Mouse (Mus musculus): ENCODE measurements around the gene Mrgpre.

Gene Mrgpre

DNA sequence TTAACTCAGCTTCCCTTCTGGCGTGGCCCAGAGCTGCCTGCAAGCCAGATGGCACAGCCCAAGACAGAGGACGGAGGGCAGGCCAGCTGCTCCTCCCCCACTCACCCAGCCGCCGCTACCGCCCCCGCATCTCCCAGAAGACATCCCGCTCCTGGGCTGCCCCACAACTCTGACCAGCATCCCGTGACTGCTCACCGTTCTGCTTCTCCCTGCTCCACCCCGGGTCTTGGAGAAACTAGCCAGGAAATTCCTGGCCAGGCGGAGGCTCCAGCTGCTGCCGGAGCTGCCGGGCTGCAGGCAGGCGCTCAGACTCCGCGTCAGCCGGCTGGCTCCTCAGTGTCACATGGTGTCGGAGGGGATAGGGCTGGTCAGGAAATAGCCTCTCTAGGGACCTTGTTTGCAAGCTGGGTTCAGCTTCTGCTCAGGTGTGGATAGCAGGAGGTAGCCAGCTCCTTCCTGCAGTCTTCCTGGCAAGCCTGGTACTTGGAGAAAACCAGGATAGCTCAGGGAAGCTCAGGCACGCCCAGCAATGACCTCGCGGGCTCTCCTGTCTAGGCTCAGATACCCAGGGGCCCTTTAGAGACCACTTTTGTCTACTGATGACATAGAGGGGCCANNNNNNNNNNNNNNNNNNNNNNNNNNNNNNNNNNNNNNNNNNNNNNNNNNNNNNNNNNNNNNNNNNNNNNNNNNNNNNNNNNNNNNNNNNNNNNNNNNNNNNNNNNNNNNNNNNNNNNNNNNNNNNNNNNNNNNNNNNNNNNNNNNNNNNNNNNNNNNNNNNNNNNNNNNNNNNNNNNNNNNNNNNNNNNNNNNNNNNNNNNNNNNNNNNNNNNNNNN is at the start of gene Mrgpre:
TSS of gene Mrgpre (minus strand) at position 505 of the 834 bp plus-strand sequence.
- ATAC-seq (ENCODE audit: insufficient number of reproducible peaks, low FRiP score, low TSS enrichment): peak; percentile 69; the same call in 1 of the 2 replicates

DNA sequence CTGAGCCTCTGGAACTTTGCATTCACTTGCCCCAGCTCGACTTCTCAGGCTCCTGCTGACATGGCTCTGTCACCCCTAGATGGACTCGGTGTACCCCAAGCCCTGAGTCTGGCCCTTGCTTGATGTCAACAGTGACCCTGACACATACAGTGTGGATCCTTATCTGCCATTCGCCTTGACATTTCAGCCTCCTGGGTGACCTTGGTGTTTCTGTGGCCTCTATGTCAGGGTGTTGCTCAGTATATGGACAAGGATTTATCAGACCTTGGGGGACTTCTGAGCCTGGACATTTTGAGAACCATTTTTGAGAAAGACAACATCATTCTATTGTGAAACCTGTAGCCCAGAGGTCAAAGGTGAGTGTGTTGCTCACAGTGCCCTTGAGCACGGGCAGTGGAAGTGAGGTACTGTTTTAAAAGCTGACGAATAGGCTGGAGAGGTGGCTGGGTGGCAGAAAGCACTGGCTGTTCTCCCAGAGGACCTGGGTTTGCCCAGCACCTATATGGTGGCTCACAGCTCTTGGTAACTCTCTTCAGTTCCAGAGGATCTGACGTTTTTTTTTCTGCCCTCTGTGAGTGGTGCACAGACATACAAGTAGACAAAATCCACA is 49.4 kb upstream of the Mrgpre start:
- no peak for ATAC-seq (ENCODE audit: insufficient number of reproducible peaks, low FRiP score, low TSS enrichment)

DNA sequence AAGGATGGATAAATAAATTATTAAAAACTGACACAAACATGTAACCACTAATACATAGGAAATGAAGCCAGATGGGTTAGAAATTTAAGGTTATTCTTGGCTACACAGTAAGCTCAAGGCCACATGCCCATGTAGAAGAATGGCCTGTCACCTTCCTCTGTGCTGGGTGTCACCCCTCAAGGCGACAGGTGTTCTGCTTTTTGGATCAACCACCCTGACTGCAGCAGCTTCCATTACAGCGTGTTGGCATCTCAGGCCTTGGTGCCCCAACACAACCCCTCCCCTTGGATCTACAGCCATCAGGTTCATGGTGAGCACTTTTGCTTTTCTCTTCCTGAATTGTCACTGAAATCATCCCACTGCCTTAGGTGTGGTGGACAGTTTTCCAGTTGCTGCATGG is 48.3 kb upstream of the Mrgpre start:
- ATAC-seq (ENCODE audit: insufficient number of reproducible peaks, low FRiP score, low TSS enrichment): no peak

DNA sequence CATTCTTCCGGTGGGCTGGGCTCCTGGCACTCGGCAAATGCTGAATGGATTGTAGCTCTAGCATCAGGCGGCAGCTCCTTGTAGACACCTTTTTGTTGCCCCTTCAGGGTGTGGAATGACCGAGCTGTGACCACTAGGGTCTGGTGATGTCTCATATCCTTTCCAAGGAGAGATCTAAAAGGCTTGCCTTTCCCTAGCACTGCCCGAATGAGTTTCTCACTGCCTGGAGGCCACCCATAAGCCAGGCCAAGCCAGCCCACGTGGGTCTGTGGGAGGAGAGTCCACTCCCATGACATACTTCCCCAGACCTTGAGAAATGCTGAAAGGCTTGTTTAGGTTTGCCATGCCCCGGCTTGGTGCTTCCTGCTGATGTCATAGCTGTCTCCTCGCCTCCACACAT is 47.9 kb upstream of the Mrgpre start:
- no peak for ATAC-seq (ENCODE audit: insufficient number of reproducible peaks, low FRiP score, low TSS enrichment)

DNA sequence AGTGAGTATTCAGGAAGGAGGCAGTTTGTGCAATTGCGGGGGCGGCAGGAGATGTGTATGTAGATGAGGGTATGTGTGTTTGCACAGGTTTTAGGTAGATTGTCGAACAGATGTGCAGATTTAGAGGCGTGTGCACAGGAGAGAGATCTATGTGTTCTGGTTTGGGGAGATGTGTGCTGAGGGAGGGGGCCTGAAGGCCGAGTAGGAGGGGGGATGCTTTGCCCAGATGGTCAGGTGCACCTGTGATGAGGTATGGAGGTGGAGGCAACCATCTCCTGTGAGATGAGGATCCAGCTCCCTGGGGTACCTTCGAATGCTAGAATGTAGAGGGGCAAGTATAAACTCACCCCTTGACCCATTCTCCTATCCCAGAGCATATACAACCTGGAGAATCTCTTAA is 46.1 kb upstream of the Mrgpre start:
- peak; percentile 3; the same call in 1 of the 2 replicates for ATAC-seq (ENCODE audit: insufficient number of reproducible peaks, low FRiP score, low TSS enrichment)

DNA sequence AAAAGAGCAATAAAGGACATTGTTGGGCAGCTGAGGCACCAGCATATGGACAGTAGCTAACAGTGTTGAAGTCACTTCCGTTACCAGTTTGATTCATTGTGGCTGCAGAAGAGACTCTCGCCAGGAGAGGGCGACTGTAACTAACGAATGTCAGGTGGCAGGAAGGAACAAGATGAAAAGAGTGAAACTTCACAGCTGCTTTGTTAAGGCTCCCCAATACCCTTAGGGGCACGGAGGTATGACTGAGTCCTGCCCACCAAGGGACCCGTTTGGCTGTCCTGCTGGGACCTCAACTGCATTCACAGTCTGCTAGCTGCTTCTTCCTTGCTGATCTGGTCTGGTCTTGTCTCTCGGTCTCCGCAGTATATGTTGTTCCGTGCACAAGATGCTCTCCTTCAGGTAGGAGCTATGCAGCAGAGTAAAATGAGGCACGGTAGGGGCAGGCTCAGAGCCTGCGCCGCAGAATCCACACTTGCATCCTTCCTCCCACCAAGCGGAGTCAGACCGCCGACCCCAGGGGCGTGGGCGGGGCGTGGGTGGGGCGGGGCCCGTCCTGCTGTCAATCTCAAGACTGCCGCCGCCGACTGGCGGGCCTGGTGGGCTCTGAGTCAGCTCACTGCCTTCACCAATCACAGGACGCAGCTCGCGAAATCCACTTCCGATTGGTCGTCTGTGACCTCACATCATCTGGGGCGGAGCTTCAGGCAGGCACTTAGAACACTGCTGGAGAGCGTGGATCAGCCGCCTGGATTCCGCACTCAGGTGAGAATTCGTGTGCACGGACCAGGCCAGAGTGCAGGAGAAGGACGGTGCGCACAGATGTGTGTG is 45.4 kb upstream of the Mrgpre start:
- peak; percentile 97 for ATAC-seq (ENCODE audit: insufficient number of reproducible peaks, low FRiP score, low TSS enrichment)

DNA sequence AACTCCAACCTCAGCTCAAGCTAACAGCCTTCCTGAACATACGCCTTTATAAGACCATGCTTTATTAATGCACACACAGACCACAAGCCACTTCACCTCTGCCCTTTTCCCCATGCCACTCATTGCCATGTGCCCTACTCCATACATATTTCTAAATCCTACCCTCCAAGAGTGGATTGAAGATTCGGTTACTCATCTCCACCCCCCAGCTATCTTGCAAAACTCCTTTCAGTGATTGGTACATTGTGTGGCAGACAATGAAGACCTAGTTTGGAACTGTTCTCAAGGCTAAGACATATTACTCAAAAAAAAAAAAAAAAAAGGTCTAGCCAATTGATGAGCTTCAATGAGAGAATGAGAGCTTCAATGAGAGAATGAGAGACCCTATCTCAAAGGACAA is 42.7 kb upstream of the Mrgpre start:
- no peak for ATAC-seq (ENCODE audit: insufficient number of reproducible peaks, low FRiP score, low TSS enrichment)

DNA sequence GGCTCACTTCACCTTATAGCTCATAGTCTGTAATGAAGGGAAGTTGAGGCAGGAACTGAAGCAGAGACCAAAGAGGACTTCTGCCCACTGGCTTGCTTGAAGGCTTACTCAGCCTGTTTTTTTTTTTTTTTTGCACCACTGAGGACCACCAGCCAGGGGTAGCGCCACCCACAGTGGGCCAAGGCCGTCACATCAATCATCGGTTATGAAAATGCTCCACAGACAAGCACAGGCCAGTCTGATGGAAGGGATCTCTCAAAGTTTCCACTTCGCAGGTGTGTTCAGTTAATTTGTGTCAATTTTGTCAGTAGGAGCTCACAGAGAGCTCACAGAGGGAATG is 38.9 kb upstream of the Mrgpre start:
- ATAC-seq (ENCODE audit: insufficient number of reproducible peaks, low FRiP score, low TSS enrichment): no peak

DNA sequence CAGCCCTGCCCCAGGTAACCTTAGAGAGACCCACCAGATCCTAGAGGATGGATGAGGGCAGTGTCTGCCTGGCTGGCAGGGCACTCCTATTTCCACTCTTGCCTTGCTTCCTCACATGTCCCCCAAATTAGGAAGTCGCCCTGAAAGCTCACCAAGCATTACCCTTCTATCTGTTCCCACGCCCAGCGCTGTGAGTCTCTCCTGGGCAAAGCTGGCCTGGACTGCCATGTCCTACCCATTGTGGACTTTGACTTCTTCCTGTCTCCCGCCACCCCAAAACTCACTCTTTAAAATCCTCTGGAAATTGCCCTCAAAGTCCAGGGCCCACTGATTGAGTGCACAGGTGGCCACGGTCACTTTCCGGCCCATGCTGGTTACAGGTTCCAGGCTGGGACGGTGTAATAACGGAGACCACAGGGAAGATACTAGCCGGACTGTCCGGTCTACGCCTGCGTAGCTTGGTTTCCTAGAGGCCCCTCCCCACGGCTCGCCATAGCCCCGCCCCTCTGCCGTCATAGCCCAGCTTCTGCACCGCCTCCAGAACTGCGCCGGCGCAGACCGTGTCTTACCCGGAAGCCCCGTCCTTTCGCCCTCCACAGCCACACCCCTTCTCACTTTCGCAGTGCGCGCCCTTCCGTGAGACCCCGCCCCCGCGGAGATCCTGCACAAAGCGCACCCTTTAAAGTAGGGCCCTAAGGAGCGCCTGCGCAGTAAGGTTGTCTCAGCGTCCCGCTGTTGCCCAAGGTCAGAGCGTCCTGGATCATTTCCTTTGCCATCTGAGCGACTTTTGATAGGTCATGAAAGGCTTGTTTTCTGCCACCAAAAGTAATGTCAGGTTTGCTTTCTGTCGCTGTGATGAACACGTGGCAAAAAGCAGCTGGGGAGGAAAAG is 38.3 kb upstream of the Mrgpre start, which contains the start of the genes Nadsyn1 and Dhcr7:
TSS of gene Nadsyn1 (minus strand) at position 475 of the 891 bp plus-strand sequence.
TSS of gene Dhcr7 (plus strand) at position 771 of the 891 bp plus-strand sequence.
- ATAC-seq (ENCODE audit: insufficient number of reproducible peaks, low FRiP score, low TSS enrichment): peak; percentile 95

DNA sequence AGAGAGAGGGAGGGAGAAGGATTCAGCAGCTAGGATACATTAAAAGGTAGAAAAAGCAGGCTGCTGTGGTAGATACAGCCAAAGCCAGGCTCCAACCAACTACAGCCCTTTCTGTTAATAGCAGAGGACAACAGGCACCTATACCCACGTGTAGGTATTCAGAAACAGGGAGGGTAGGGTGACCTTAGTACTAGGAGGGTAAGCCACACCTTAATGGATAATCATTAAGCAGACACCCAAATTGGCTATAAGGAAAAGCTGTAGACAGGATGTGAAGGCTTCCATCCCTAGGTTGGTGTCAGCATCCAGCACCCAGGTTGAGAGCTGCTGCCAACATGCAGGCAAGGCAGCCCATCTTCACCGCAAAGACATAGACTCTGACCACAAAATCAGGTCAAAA is 36.9 kb upstream of the Mrgpre start:
- ATAC-seq (ENCODE audit: insufficient number of reproducible peaks, low FRiP score, low TSS enrichment): no peak

DNA sequence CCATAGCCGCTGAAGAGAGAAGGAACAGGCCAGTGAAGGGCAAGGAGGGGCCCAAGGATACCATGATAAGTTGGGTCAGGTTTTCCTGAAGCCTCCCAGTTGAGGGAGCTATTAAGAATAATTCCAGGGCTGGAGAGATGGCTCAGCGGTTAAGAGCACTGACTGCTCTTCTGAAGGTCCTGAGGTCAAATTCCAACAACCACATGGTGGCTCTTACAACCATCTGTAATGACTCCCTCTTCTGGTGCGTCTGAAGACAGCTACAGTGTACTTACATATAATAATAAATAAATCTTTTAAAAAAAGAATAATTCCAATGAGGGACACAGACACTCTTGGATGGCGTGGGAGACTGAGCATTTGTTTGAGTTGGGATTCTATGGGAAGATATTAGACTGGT is 34.9 kb upstream of the Mrgpre start:
- no peak for ATAC-seq (ENCODE audit: insufficient number of reproducible peaks, low FRiP score, low TSS enrichment)

DNA sequence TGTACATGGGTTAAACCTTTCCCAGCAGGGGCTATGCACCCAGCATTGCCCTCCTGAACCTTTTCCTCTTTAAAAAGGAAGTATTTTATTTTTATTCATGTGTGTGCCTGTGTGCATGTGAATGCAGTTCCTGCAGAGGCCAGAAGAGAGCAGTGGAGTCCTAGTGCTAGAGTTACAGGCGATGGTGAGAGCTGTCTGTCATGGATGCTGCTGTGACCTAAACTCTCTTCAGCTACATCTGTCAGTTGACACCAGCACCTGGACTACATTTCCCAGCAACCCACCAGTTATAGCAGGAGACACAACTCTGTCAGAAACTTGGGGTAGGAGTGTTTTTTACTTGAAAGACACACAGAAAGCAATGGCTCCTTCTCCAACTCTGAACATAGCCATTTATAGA is 24.6 kb upstream of the Mrgpre start:
- no peak for ATAC-seq (ENCODE audit: insufficient number of reproducible peaks, low FRiP score, low TSS enrichment)

DNA sequence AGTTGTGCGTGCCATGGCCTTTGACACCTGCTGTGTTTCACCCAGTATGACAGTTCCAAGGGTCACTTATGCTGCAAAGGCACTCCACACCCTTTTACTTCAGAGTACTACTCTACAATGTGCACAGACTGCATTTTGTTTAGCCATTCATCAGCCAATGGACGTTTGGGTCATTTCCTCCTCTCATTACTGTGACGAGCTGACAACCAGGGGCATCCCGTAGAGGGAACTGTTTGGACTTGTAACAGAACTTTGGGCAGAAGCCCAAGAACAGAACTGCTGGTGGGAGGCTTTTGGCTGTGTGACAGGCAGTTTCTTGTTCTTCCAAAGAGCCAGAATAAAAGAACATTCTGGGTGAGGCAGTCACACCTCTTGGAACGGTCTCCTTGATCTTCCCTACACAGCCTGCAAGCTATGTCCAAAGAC is 20.9 kb upstream of the Mrgpre start:
- no peak for ATAC-seq (ENCODE audit: insufficient number of reproducible peaks, low FRiP score, low TSS enrichment)

DNA sequence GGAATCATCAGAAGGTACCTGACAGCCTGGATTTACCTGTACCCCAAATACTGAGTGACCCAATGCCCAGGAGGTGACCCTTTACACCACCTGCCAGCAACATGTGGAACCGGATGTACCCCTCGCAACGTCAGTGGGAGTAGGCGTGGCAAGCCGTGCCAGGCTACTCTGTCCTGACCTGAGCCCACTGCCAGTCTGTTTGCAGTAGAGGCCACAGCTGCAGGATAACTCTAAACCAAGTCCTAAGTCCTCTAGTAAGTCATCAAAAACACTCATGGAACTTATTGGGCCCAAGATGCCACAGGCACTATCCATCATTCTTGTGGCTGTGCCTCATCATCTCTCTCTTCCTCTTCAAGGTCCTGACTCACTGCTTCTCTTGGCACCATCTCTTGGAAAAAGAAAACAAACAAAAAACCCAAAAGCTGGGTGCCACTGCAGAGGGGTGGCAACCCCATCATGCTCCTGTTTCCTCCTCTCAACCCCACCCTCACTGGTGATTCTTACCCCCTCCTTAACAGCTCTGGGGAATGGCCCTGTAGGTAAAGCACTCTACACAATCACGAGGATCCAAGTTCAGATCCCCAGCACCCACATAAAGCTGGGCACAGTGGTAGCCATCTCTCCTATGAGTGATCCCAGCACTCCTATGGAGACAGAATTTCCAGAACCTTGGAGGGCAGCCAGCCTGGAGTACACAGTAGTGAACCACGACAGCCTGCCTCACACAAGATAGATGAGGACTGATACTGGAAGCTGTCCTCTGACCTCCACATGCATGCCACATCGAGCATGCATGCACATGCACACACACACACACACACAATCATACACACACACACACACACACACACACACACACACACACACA is 17.1 kb upstream of the Mrgpre start:
- no peak for ATAC-seq (ENCODE audit: insufficient number of reproducible peaks, low FRiP score, low TSS enrichment)

DNA sequence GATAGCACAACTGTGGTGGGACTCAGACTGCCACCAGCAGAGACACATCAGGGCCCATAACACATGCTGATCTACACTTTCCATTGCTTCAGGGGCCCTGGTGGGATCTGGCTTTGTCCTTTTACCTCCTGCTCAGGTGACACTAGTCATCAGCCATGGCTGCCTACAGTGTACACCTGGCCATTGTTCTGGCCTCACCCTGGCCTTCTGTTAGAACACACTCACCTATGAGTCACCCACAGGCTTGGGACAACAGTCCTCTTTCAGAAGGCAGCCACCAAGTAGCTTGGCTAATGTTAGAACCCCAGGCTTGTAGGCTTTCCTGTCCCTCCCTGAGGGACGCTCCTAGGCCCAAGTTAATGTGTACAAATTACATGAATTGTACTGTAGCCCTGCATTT is 16.5 kb upstream of the Mrgpre start:
- ATAC-seq (ENCODE audit: insufficient number of reproducible peaks, low FRiP score, low TSS enrichment): no peak

DNA sequence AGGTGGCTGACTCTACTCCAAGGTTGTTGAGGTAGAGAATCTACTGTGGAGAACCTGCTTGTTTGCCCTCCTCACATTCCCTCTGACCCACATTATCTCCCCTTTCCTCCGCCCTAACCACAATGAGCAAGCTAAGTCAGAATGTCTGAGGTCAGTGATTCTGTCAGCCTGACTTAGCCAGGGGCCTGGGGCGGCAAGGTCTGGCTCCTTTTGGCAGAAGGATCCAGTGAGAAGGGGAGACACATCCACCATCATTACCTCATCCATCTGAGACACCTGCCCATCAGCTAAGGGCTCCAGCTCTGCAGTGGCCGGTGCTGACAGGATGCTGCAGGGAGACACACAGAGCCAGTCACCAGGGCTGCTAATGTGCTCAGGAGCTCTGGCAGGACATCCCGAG is 14.5 kb upstream of the Mrgpre start:
- no peak for ATAC-seq (ENCODE audit: insufficient number of reproducible peaks, low FRiP score, low TSS enrichment)

DNA sequence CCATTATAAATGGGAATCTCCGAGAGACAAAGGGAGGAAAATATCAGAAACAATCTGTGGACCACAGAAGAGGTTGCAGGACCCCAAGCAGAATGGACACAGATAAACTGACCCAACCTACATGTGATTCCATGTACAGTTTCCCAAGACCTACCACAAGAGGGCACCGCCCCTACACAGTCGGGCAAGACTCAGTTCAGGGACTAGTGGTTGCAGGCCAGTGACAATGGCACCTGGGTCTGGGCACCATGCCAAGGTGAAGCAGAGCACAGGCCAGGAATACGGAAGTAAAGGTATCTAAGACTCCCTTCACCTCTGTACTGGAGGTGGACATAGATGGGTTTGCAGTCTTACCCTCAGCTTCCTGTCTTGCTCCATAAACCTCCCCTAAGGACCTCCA is 8.8 kb upstream of the Mrgpre start:
- no peak for ATAC-seq (ENCODE audit: insufficient number of reproducible peaks, low FRiP score, low TSS enrichment)

DNA sequence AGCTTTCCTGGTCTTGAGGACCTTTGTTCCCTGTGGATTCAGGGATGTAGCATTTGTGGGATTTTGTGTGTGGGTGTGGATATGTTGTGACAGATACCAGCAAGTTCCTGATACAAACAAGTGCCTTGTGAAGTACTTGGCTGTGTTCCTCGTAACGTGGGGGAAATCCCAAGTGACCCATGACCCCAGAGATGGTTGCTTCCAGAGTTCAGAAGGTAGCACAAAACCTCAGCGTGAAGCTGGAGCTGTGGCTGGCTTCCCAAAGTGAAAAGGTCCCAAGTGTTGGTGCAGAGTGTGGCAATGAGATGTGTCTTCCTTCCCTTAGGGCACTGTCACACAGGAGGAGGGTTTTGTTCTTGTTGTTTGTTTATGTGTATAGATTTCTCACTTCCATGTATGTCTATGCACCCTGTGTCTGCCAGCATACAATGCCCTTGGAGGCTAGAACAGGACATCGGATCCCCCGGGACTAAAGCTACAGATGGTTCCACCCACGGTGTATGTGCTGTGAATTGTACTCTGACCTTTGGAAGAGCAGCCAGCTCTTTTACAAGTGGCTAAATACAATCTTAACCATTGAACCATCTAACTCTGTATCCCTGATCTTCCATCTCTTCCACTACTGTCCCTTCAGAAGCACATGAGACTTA is 8.2 kb upstream of the Mrgpre start:
- ATAC-seq (ENCODE audit: insufficient number of reproducible peaks, low FRiP score, low TSS enrichment): no peak
